Mouse (Mus musculus): ENCODE measurements around the gene Erbb3.

- TF ChIP-seq CTCF (IDR thresholded peaks at IDR 0.05; ENCODE audit: low read depth): no peak
- no peak for TF ChIP-seq EP300 (optimal IDR thresholded peaks at IDR 0.05)
These were observed 40.3 kb upstream of the Erbb3 start for GRCm38 (mm10) chr10:128629746-128630145.

All from stomach, postnatal 0 days (tissue).